Mouse (Mus musculus) T-cell, adult 2 months (primary cell): ENCODE results near the gene Isca2.

Source experiments
- DNase-seq: peaks from one replicate; pipeline ENCODE4 v3.0.0; 2022; ENCODE audit warnings: low spot score

Gene Isca2

DNA sequence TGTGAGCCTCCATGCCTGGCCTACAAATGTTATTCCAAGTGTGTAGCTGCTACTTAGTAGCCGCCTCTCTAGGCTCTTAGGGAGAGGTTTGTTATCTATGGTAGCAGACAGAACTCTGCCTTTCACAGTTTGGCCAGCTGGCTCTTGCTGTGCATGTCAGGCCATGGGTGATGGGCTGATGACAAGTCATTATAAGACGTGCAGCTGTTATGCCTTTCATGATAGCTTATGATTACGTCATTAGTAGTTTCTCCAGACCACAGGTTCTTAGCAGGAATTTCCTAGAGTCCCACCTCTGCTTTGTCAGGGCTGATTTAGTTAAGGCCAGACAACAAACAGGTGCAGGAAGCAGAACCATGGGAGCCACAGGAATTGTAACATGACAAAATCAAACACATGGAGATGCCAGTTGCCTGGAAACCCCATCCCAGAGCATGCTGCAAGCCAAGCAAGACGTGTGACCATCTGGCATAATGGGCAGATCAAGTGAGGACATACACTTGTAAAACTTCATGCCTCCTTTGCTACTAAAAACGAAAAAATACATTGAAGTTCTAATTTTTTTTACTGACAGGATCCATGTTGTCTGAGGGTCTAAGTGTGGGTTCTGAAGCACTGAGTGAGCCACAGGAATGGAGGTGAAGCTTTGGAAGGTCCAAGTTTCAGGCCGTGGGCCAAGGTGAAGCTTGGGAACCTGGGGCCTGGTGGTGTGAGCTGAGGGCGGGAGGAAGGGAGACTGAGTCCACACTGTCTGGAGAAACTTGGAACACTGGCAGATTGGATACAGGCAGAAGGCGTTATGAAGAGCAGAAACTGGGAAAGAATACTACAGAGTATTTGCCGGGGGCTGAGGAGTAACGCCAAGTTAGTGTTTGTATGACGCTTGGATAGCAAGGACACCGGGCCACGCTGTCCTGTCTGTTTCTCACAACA, 46.5 kb downstream of the Isca2 start:
- DNase-seq = no peak

DNA sequence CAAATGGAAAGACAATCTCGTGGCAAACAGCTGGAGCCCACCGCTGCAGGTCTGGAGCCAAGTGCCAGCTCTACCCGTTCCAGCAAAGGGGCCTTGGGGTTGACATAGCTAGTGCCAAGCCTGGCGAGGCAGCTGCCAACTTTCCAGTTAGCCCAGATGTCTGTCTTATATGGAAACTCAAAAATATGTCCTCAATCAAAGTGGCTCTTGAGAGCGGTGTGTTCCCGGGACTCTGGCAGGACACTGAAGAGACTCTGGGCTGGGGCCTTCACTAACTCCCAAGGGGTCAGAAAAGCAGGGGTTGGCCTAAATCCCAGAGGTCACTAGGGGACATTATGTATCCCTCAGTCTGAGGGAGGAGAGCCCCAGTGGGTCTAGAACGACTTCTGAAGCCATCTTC, 50.5 kb downstream of the Isca2 start:
- DNase-seq = no peak

DNA sequence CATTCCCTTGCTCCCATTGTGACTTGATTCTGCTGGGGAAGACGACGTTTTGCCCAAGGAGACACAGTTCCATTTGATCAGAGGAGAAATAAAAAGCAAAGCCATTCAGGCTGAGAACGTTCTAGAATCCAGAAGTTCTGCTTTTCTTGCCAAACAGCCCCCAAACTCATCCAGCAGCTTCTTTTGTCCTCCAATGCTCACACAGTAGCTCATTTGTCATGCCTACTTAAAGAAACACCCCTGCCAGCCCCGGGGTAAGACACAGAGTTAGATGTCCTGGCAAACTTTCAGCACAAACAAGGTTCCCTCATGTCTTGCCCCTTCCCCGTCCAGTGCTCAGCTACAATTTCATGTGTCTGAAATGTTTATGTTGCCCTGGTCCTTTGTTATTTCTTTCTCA, 51.2 kb downstream of the Isca2 start:
- no peak for DNase-seq
